Mouse (Mus musculus) forebrain, embryonic 10.5 days (tissue): ENCODE results near the gene Dlg3. TPM values are rescaled to one million over a fixed set of nuclear protein-coding genes. Genes with fewer than 3 reads are reported as not detected.

ENCODE experiments used
- DNase-seq: peaks from one replicate; pipeline ENCODE4 v3.0.0-alpha.2; 2017; ENCODE audit warnings: low spot score; ENCODE audit errors: extremely low spot score
- H3K27ac ChIP-seq: fragments of 300-500 bp; sonication (generic); 2 replicates; pipeline ENCODE4 v1.5.1; 2016; ENCODE audit warnings: mild to moderate bottlenecking
- H3K27me3 ChIP-seq: fragments of 300-500 bp; sonication (generic); 2 replicates; pipeline ENCODE4 v1.6.1; 2016; ENCODE audit warnings: mild to moderate bottlenecking; ENCODE audit not compliant: poor library complexity, severe bottlenecking
- H3K36me3 ChIP-seq: fragments of 300-500 bp; sonication (generic); replicated peaks from 2 replicates; pipeline ENCODE4 v1.6.1; 2016; ENCODE audit warnings: mild to moderate bottlenecking, moderate library complexity
- H3K4me1 ChIP-seq: fragments of 300-500 bp; sonication (generic); 2 replicates; pipeline ENCODE4 v1.6.1; 2016
- H3K4me3 ChIP-seq: fragments of 300-500 bp; sonication (generic); 2 replicates; pipeline ENCODE4 v1.5.1; 2016; ENCODE audit warnings: mild to moderate bottlenecking, moderate library complexity
- H3K9me3 ChIP-seq: fragments of 300-500 bp; sonication (generic); 2 replicates; pipeline ENCODE4 v1.6.1; 2016; ENCODE audit warnings: mild to moderate bottlenecking, moderate library complexity
- WGBS: fragments of 180-500 bp; shearing (Covaris S2); methylation state at CpG from one replicate; pipeline ENCODE4 v1.1.7; 2016; 5-methylcytosine and 5-hydroxymethylcytosine counted together
- polyA plus RNA-seq: library from polyadenylated mRNA; unstranded; fragments of >200 nt; fragmentation: Nextera tagmentation; extraction: Ambion mirVana; gene quantifications from 2 replicates; pipeline ENCODE4 v1.2.1, GENCODE M21; 2016

Gene Dlg3
- polyA plus RNA-seq, 1 experiment from 2014 or later: 15.6 TPM

- WGBS: 19% methylated on average over 23 of the region's 23 CpGs
- Histone ChIP-seq H3K4me1 (peaks cover 14% of the 10 kb centered on the region), H3K9me3 (no peaks in the 10 kb centered on the region), H3K27ac (peak overlapping the region; percentile 78), H3K4me3 (peak overlapping the region; percentile 54), H3K27me3 (peaks cover 66% of the 10 kb centered on the region), H3K36me3 (no peaks in the 10 kb centered on the region)
- DNase-seq: peak; percentile 57
Measured at GRCm38 (mm10) chrX:100774341-100774811, 6.9 kb downstream of the Dlg3 start.

DNA sequence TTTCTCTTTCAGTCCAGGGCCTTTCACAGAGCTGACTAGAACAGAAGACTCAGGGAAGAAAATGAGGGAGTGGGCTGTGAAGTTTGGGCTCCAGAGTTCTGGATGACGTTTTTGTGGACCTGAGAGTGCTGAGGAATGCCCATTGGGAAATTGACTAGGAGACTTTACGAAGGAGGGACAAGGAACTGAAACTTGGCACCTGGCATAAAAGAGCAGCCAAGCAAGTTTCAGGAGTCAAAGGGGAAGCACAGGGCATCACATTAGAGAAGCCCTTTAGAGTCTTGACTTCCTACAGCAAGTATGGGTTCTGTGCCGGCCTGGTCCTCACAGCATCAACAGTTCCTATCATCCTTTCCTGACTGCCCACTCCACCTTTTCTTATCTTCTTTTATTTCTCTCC lies 7.9 kb downstream of the Dlg3 start:
- H3K4me1 ChIP-seq: peaks cover 25% of the 10 kb centered on the region
- no peak overlapping the region for H3K27ac ChIP-seq
- DNase-seq: no peak
- no peaks in the 10 kb centered on the region for H3K9me3 ChIP-seq
- peaks cover 61% of the 10 kb centered on the region for H3K27me3 ChIP-seq
- no peaks in the 10 kb centered on the region for H3K36me3 ChIP-seq
- no peak overlapping the region for H3K4me3 ChIP-seq
- WGBS: 90% methylated on average over 3 of the region's 3 CpGs

- 12% methylated on average over 9 of the region's 9 CpGs for WGBS
- peaks cover 35% of the 10 kb centered on the region for H3K4me1 ChIP-seq
- no peaks in the 10 kb centered on the region for H3K9me3 ChIP-seq
- DNase-seq: peak; percentile 57
- H3K4me3 ChIP-seq: peak overlapping the region; percentile 68
- peaks cover 57% of the 10 kb centered on the region for H3K27me3 ChIP-seq
- H3K36me3 ChIP-seq: no peaks in the 10 kb centered on the region; the same call in 1 of the 2 replicates
- peak overlapping the region; percentile 96 for H3K27ac ChIP-seq
Measured at GRCm38 (mm10) chrX:100776494-100776893, 9.0 kb downstream of the Dlg3 start.

GRCm38 (mm10) chrX:100776985-100777654 lies 9.6 kb downstream of the Dlg3 start:
- peak; percentile 75 for DNase-seq
- Histone ChIP-seq H3K27me3 (peaks cover 52% of the 10 kb centered on the region), H3K27ac (peak overlapping the region; percentile 96), H3K36me3 (no peaks in the 10 kb centered on the region; the same call in 1 of the 2 replicates), H3K4me1 (peaks cover 38% of the 10 kb centered on the region), H3K4me3 (peak overlapping the region; percentile 68), H3K9me3 (no peaks in the 10 kb centered on the region)
- 23% methylated on average over 35 of the region's 49 CpGs for whole genome bisulfite sequencing

GRCm38 (mm10) chrX:100777655-100778234 lies 10.2 kb downstream of the Dlg3 start:
- H3K27me3 ChIP-seq: peaks cover 53% of the 10 kb centered on the region
- peak overlapping the region; percentile 68 for H3K4me3 ChIP-seq
- H3K36me3 ChIP-seq: no peaks in the 10 kb centered on the region; the same call in 1 of the 2 replicates
- peak overlapping the region; percentile 96 for H3K27ac ChIP-seq
- WGBS: 19% methylated on average over 10 of the region's 10 CpGs
- peak; percentile 34 for DNase-seq
- H3K9me3 ChIP-seq: no peaks in the 10 kb centered on the region
- peaks cover 44% of the 10 kb centered on the region for H3K4me1 ChIP-seq

- Histone ChIP-seq H3K4me1 (peaks cover 50% of the 10 kb centered on the region), H3K4me3 (peak overlapping the region; percentile 68), H3K27me3 (peaks cover 52% of the 10 kb centered on the region), H3K27ac (peak overlapping the region; percentile 96), H3K36me3 (no peaks in the 10 kb centered on the region; the same call in 1 of the 2 replicates), H3K9me3 (no peaks in the 10 kb centered on the region)
- 30% methylated on average over 5 of the region's 5 CpGs for WGBS
- DNase-seq: no peak
Measured at GRCm38 (mm10) chrX:100778397-100778796, 10.9 kb downstream of the Dlg3 start.

DNA sequence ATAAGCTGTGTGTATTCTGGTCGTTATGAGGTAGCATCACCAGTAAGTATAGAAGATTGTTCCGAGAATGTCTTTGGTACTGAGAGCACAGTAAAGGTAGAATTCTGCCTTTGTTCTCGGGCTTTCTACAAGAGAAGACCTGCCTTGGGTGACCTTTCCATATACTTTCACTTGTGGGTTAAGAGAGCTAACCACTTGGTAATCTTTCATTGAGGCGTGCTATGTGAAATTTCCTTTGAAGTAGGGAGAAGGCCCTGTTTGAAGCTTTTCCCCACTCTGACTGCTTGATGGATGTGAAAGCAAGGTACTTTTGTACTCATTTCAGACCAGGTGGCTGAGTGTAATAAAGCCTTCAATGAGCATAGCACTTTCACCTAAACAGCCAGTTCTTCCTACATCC lies 21.8 kb downstream of the Dlg3 start:
- Histone ChIP-seq H3K4me1 (peaks cover 21% of the 10 kb centered on the region), H3K27me3 (peaks cover 33% of the 10 kb centered on the region; the same call in 1 of the 2 replicates), H3K36me3 (peaks cover 39% of the 10 kb centered on the region), H3K4me3 (no peak overlapping the region), H3K27ac (no peak overlapping the region), H3K9me3 (no peaks in the 10 kb centered on the region)
- DNase-seq: no peak
- 91% methylated on average over 4 of the region's 4 CpGs for WGBS

DNA sequence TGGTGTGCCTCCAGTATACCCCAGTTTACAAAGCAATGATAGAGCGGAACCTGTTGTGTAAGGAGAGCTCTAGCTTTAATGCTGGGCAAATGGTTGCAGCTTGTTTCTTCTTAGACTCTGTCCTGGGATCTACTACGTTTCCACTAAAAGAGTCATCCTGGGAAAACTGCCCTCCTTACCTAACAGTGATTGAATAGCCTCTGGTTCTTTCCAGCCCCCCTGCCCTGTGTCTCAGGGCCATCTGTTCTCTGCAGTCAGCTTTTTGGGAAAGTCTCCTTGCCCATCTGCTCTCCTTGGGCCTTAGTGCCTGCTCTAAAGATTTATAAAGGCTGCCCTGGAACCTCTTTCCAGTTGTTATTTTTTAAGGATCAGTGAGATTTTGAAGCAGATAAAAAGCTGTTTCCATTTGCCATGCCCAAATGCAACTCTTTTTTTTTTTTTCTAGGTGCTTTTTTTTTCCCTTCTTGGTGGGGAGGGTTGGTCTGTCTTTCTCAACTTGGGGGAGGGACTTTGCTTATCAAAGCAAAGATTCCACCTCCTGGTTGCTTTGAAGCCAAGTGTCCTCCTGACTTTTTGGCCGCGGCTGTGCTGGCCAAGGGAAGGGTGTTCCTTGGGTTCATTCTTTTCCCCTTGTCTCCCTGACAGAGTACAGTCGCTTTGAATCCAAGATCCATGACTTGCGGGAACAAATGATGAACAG lies 28.7 kb downstream of the Dlg3 start:
- WGBS: 88% methylated on average over 6 of the region's 6 CpGs
- no peak for DNase-seq
- Histone ChIP-seq H3K36me3 (peaks cover 52% of the 10 kb centered on the region), H3K4me3 (no peak overlapping the region), H3K9me3 (no peaks in the 10 kb centered on the region), H3K27me3 (peaks cover 91% of the 10 kb centered on the region), H3K4me1 (0 out of 2 replicates have a peak, but pooled peaks cover 4% of the 10 kb centered on the region), H3K27ac (no peak overlapping the region)

DNA sequence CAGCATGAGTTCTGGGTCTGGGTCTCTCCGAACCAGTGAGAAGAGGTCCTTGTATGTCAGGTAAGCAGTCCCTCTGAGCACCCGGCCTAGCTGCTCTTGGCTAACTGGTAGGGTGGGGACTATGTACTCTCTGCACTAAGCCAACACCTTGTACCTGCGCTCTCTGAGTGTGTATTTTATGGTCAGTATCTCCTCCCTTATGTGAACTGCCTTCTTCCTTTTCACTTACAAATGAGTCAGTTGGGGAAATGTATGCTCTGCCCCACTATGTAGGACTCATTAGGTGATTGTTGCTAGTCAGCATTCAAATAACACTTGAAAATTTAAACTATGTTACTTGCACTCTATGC lies 29.2 kb downstream of the Dlg3 start:
- Histone ChIP-seq H3K27me3 (peaks cover 93% of the 10 kb centered on the region), H3K9me3 (no peaks in the 10 kb centered on the region), H3K4me1 (0 out of 2 replicates have a peak, but pooled peaks cover 4% of the 10 kb centered on the region), H3K36me3 (peaks cover 57% of the 10 kb centered on the region), H3K27ac (no peak overlapping the region), H3K4me3 (no peak overlapping the region)
- no peak for DNase-seq
- 94% methylated on average over 3 of the region's 3 CpGs for WGBS

DNA sequence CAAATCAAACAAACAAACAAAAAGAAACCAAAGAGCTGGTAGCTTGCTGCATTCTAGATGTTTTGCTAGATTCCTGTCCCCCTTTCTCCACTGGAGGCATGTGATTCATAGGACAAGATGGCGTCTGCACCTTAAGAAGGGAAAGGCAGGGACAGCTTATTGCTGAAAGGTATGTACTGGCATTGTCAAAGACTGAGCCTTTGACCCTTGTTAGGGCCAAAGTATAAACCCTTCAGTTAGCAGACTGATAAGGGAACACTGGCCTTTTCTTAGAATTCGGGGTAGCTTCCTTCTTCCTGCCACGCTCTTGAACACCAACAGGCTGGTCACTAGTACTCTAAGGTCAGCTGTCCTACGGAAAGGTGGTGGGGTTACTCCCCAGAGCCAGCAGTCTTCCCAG lies 29.8 kb downstream of the Dlg3 start:
- H3K36me3 ChIP-seq: peaks cover 60% of the 10 kb centered on the region
- WGBS: 85% methylated on average over 4 of the region's 4 CpGs
- peaks cover 93% of the 10 kb centered on the region for H3K27me3 ChIP-seq

GRCm38 (mm10) chrX:100797851-100798527 lies 30.5 kb downstream of the Dlg3 start:
- no peak for DNase-seq
- WGBS: 86% methylated on average over 7 of the region's 7 CpGs
- no peak overlapping the region for H3K27ac ChIP-seq
- H3K36me3 ChIP-seq: peaks cover 62% of the 10 kb centered on the region
- no peak overlapping the region for H3K4me3 ChIP-seq
- 0 out of 2 replicates have a peak, but pooled peaks cover 4% of the 10 kb centered on the region for H3K4me1 ChIP-seq
- H3K9me3 ChIP-seq: no peaks in the 10 kb centered on the region
- H3K27me3 ChIP-seq: peaks cover 93% of the 10 kb centered on the region

More for the DNA sequence above, 29.8 kb downstream of the Dlg3 start:
- Histone ChIP-seq H3K4me3 (no peak overlapping the region), H3K27ac (no peak overlapping the region), H3K4me1 (0 out of 2 replicates have a peak, but pooled peaks cover 4% of the 10 kb centered on the region), H3K9me3 (no peaks in the 10 kb centered on the region)
- no peak for DNase-seq

GRCm38 (mm10) chrX:100800643-100801042 lies 33.1 kb downstream of the Dlg3 start:
- Histone ChIP-seq H3K27me3 (peaks cover 91% of the 10 kb centered on the region), H3K9me3 (no peaks in the 10 kb centered on the region), H3K4me1 (0 out of 2 replicates have a peak, but pooled peaks cover 4% of the 10 kb centered on the region), H3K36me3 (peaks cover 80% of the 10 kb centered on the region), H3K4me3 (no peak overlapping the region), H3K27ac (no peak overlapping the region)
- DNase-seq: no peak
- 40% methylated on average over 2 of the region's 2 CpGs for WGBS
